ENCODE assay signal across 9 mouse cellular contexts in the genomic region with DNA sequence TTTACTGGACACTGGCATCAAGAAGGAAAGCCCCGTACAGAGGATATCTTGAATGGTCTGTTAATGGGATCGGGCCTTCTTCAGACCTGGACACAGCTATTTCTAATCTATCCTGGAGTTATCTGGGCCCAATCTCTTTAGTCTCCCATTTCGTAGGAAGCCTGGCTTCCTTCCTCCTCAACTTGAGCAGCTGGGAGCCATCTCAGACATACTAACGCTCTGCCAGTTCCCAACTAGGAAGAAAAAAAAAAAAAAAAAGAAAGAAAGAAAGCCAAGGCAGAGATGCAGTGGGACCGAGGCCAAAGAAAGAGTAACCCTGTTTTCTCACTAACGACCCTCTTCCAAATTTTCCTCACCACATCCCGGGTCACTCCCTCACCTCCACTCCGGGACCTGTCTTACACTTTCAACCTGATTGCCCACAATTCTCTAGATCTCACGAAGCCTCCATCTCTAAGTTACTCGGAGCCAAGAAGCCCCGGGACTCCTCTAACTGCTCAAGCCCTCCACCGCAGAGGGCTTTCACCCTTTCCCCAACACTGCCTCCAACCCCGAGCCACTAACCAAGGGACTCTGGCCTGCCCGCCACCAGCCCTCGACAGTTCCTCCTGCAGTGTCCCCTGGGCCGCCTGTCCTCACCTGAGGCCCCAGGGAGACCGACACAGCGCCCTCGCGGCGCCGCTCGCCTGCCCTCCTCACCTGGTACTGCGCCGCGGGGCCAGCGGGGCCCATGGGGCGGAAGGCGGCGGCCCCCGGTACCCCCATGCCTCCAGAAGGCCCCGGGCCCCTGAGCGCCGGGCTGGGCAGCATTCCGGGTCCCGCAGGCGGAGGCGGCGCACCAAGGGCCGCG. TPM values are rescaled to one million over a fixed set of nuclear protein-coding genes. Genes with fewer than 3 reads are reported as not detected.
DNase-seq lines count a peak whose midpoint lies in the region; ATAC-seq and TF ChIP-seq lines count a peak whose summit lies in the region.
"Had no signal": no experiment of that assay in that cellular context is flagged by ENCODE, and none has a peak within 500 bp of the region (broad histone marks: within the 10 kb centered on the region; RNA-seq: fewer than 3 reads in every experiment).

No protein-coding gene starts in this region.

- H3K4me3 ChIP-seq in brown adipose tissue, adult 24 weeks (ENCODE audit: insufficient read depth, low read depth, low read length) = peak overlapping the region; percentile 93
- H3K4me3 ChIP-seq in forebrain, postnatal 0 days (ENCODE audit: low read depth, low read length) = peak overlapping the region; percentile 93
- peak overlapping the region; percentile 78 for H3K4me3 ChIP-seq in kidney, embryonic 14.5 days (ENCODE audit: low read length)

- peak overlapping the region; percentile 81 for H3K9ac ChIP-seq in forebrain, postnatal 0 days
- H3K9ac ChIP-seq in kidney, embryonic 14.5 days (ENCODE audit: low read depth, low read length) = peak overlapping the region; percentile 94

- peak; percentile 1 for ATAC-seq in forebrain, postnatal 0 days
- peak; percentile 37; the same call in 1 of the 2 replicates for ATAC-seq in kidney, embryonic 14.5 days (ENCODE audit: low FRiP score, low TSS enrichment)

- peak overlapping the region; percentile 91 for H3K27ac ChIP-seq in brown adipose tissue, adult 24 weeks (replicated peaks; ENCODE audit: low read depth, low read length)
- peak overlapping the region; percentile 87 for H3K27ac ChIP-seq in forebrain, postnatal 0 days (ENCODE audit: low read depth, low read length)
- peak overlapping the region; percentile 91 for H3K27ac ChIP-seq in kidney, embryonic 14.5 days (ENCODE audit: low read depth, low read length)

- H3K4me2 ChIP-seq in forebrain, postnatal 0 days (ENCODE audit: low read depth) = peak overlapping the region; percentile 75
- peak overlapping the region; percentile 76 for H3K4me2 ChIP-seq in kidney, embryonic 14.5 days (replicated peaks; ENCODE audit: low read depth, low read length)

- TF ChIP-seq CTCF in forebrain, postnatal 0 days (IDR thresholded peaks at IDR 0.05; ENCODE audit: low read depth) = no peak

- WGBS in forebrain, postnatal 0 days = 2% methylated on average over 35 of the region's 41 CpGs
- 2% methylated on average over 41 of the region's 41 CpGs for WGBS in kidney, embryonic 14.5 days

- DNase-seq in kidney, adult 18-20 months = peak; percentile 22
- DNase-seq in kidney, adult 11 months = no peak
- peak; percentile 47 for DNase-seq in forebrain, postnatal 0 days
- DNase-seq in lung, postnatal 10 days = peak; percentile 56
- DNase-seq in spleen, postnatal 36 days (ENCODE audit: low spot score in 2 of 2) = peak; percentile 67 to 68
- DNase-seq in frontal cortex, postnatal 10 days (ENCODE audit: low spot score in 2 of 2) = no peak

- no peaks in the 10 kb centered on the region for H3K27me3 ChIP-seq in forebrain, postnatal 0 days (ENCODE audit: insufficient read depth, low read length)
- H3K27me3 ChIP-seq in kidney, embryonic 14.5 days (ENCODE audit: control insufficient read depth, insufficient read depth, low read length) = no peaks in the 10 kb centered on the region

- no peaks in the 10 kb centered on the region for H3K9me3 ChIP-seq in forebrain, postnatal 0 days (ENCODE audit: low read length)
- no peaks in the 10 kb centered on the region for H3K9me3 ChIP-seq in kidney, embryonic 14.5 days (ENCODE audit: control insufficient read depth, low read length)

- peaks cover 29% of the 10 kb centered on the region for H3K4me1 ChIP-seq in brown adipose tissue, adult 24 weeks (ENCODE audit: control insufficient read depth, insufficient read depth, insufficient read length, low read length)
- H3K4me1 ChIP-seq in forebrain, postnatal 0 days (ENCODE audit: insufficient read depth) = peaks cover 13% of the 10 kb centered on the region
- H3K4me1 ChIP-seq in kidney, embryonic 14.5 days (ENCODE audit: control insufficient read depth, insufficient read depth, low read length) = peaks cover 38% of the 10 kb centered on the region

- H3K36me3 ChIP-seq in forebrain, postnatal 0 days (ENCODE audit: insufficient read depth) = 0 out of 2 replicates have a peak, but pooled peaks cover 4% of the 10 kb centered on the region
- H3K36me3 ChIP-seq in kidney, embryonic 14.5 days (ENCODE audit: control insufficient read depth, insufficient read depth, low read length) = peaks cover 9% of the 10 kb centered on the region

RNA-seq across cellular contexts. Expression of gene Smarcd2, which starts 0.8 kb away (rescaled TPM):
- polyA plus RNA-seq in brown adipose tissue, adult 24 weeks (2012; ENCODE audit: insufficient read depth, insufficient read length, missing spikeins) = 18.7 and 22.3 TPM in 2 replicates
- total RNA-seq in forebrain, postnatal 0 days (2014; rRNA removed) = 16.9 and 20.0 TPM in 2 replicates
- 8.5 and 9.5 TPM in 2 replicates for polyA plus RNA-seq in forebrain, postnatal 0 days (2015; fragmentation: Nextera tagmentation; extraction: Ambion mirVana)
- 54.9 and 78.6 TPM in 2 replicates for polyA plus RNA-seq in kidney, embryonic 14.5 days (2014; fragmentation: Nextera tagmentation; extraction: Ambion mirVana)

RNA-seq across cellular contexts. Expression of gene Tcam1, which starts 4.5 kb away (rescaled TPM):
- polyA plus RNA-seq in brown adipose tissue, adult 24 weeks (2012; ENCODE audit: insufficient read depth, insufficient read length, missing spikeins) = 0.44 TPM in 1 of 2 replicates, not detected in the other
- 0.23 and 0.38 TPM in 2 replicates for total RNA-seq in forebrain, postnatal 0 days (2014; rRNA removed)
- 0.18 and 0.23 TPM in 2 replicates for polyA plus RNA-seq in forebrain, postnatal 0 days (2015; fragmentation: Nextera tagmentation; extraction: Ambion mirVana)
- 0.81 and 1.2 TPM in 2 replicates for polyA plus RNA-seq in kidney, embryonic 14.5 days (2014; fragmentation: Nextera tagmentation; extraction: Ambion mirVana)

RNA-seq across cellular contexts. Expression of gene Psmc5, which starts 16.1 kb away (rescaled TPM):
- 111 and 116 TPM in 2 replicates for polyA plus RNA-seq in brown adipose tissue, adult 24 weeks (2012; ENCODE audit: insufficient read depth, insufficient read length, missing spikeins)
- 108 and 114 TPM in 2 replicates for total RNA-seq in forebrain, postnatal 0 days (2014; rRNA removed)
- 258 and 270 TPM in 2 replicates for polyA plus RNA-seq in forebrain, postnatal 0 days (2015; fragmentation: Nextera tagmentation; extraction: Ambion mirVana)
- polyA plus RNA-seq in kidney, embryonic 14.5 days (2014; fragmentation: Nextera tagmentation; extraction: Ambion mirVana) = 303 and 334 TPM in 2 replicates

RNA-seq across cellular contexts. Expression of gene Ftsj3, which starts 16.1 kb away (rescaled TPM):
- polyA plus RNA-seq in brown adipose tissue, adult 24 weeks (2012; ENCODE audit: insufficient read depth, insufficient read length, missing spikeins) = 14.1 and 15.6 TPM in 2 replicates
- total RNA-seq in forebrain, postnatal 0 days (2014; rRNA removed) = 40.2 and 62.7 TPM in 2 replicates
- 29.0 and 29.7 TPM in 2 replicates for polyA plus RNA-seq in forebrain, postnatal 0 days (2015; fragmentation: Nextera tagmentation; extraction: Ambion mirVana)
- 39.1 and 72.1 TPM in 2 replicates for polyA plus RNA-seq in kidney, embryonic 14.5 days (2014; fragmentation: Nextera tagmentation; extraction: Ambion mirVana)

RNA-seq across cellular contexts. Expression of gene Gh, which starts 29.6 kb away (rescaled TPM):
- not detected in 2 replicates for polyA plus RNA-seq in brown adipose tissue, adult 24 weeks (2012; ENCODE audit: insufficient read depth, insufficient read length, missing spikeins)
- not detected in 2 replicates for total RNA-seq in forebrain, postnatal 0 days (2014; rRNA removed)
- polyA plus RNA-seq in forebrain, postnatal 0 days (2015; fragmentation: Nextera tagmentation; extraction: Ambion mirVana) = not detected in 2 replicates
- polyA plus RNA-seq in kidney, embryonic 14.5 days (2014; fragmentation: Nextera tagmentation; extraction: Ambion mirVana) = not detected in 2 replicates
- total RNA-seq: left cerebral cortex, postnatal 36 days had no signal

Comparison
In these comparisons a context has a peak if more than half of its experiments do, and no peak if none do; other contexts are left out.
1. DNase-seq: peak in kidney, adult 18-20 months (single experiment), forebrain, postnatal 0 days (single experiment), lung, postnatal 10 days (single experiment) and spleen, postnatal 36 days (2 of 2); none in kidney, adult 11 months (single experiment) and frontal cortex, postnatal 10 days (0 of 2).
2. Peak in every context shown above with its lines, with median percentiles within 50 percentile points of each other: H3K27ac ChIP-seq and H3K4me3 ChIP-seq.